Mouse (Mus musculus): ENCODE data around the gene Fam47e. TPM values are rescaled to one million over a fixed set of nuclear protein-coding genes. Genes with fewer than 3 reads are reported as not detected.

Fam47e gene
- polyA plus RNA-seq, 1 experiment from 2014 or later = not detected

- H3K9me3 ChIP-seq (ENCODE audit: control insufficient read depth, low read length) = no peaks in the 10 kb centered on the region
- no peak overlapping the region for H3K4me3 ChIP-seq (ENCODE audit: low read depth, low read length)
- H3K4me2 ChIP-seq (ENCODE audit: low read length) = no peak overlapping the region
- ATAC-seq (replicated peaks; ENCODE audit: low FRiP score, low TSS enrichment, low read depth) (no peak), DNase-seq (ENCODE audit: low spot score) (no peak)
- H3K27ac ChIP-seq (ENCODE audit: low read depth) = no peak overlapping the region
- H3K27me3 ChIP-seq (replicated peaks; ENCODE audit: control insufficient read depth, insufficient read depth, low read length) = no peaks in the 10 kb centered on the region
- 77% methylated on average over 4 of the region's 4 CpGs for WGBS
- H3K36me3 ChIP-seq (ENCODE audit: control insufficient read depth, insufficient read depth, low read length) = no peaks in the 10 kb centered on the region
- no peaks in the 10 kb centered on the region for H3K4me1 ChIP-seq (replicated peaks; ENCODE audit: control insufficient read depth, insufficient read depth, low read length)
- H3K9ac ChIP-seq (ENCODE audit: low read length) = no peak overlapping the region
Observed at GRCm38 (mm10) chr5:92539698-92540097, 15.2 kb upstream of the Fam47e start.

- H3K27ac ChIP-seq (ENCODE audit: low read depth) = no peak overlapping the region
- H3K4me3 ChIP-seq (ENCODE audit: low read depth, low read length) = no peak overlapping the region
- H3K9me3 ChIP-seq (ENCODE audit: control insufficient read depth, low read length) = no peaks in the 10 kb centered on the region
- H3K4me1 ChIP-seq (replicated peaks; ENCODE audit: control insufficient read depth, insufficient read depth, low read length) = no peaks in the 10 kb centered on the region
- no peaks in the 10 kb centered on the region for H3K27me3 ChIP-seq (replicated peaks; ENCODE audit: control insufficient read depth, insufficient read depth, low read length)
- no peaks in the 10 kb centered on the region for H3K36me3 ChIP-seq (ENCODE audit: control insufficient read depth, insufficient read depth, low read length)
- ATAC-seq (replicated peaks; ENCODE audit: low FRiP score, low TSS enrichment, low read depth) = no peak
- no peak overlapping the region for H3K9ac ChIP-seq (ENCODE audit: low read length)
- WGBS = 88% methylated on average over 2 of the region's 2 CpGs
- no peak for DNase-seq (ENCODE audit: low spot score)
- no peak overlapping the region for H3K4me2 ChIP-seq (ENCODE audit: low read length)
Observed at GRCm38 (mm10) chr5:92552611-92553010, 2.3 kb upstream of the Fam47e start.

- H3K4me1 ChIP-seq (replicated peaks; ENCODE audit: control insufficient read depth, insufficient read depth, low read length) = no peaks in the 10 kb centered on the region
- H3K9me3 ChIP-seq (ENCODE audit: control insufficient read depth, low read length) = no peaks in the 10 kb centered on the region
- H3K27me3 ChIP-seq (replicated peaks; ENCODE audit: control insufficient read depth, insufficient read depth, low read length) = no peaks in the 10 kb centered on the region
- no peak overlapping the region for H3K9ac ChIP-seq (ENCODE audit: low read length)
- no peak overlapping the region for H3K4me3 ChIP-seq (ENCODE audit: low read depth, low read length)
- no peak for DNase-seq (ENCODE audit: low spot score)
- no peak overlapping the region for H3K27ac ChIP-seq (ENCODE audit: low read depth)
- 70% methylated on average over 3 of the region's 3 CpGs for WGBS
- H3K4me2 ChIP-seq (ENCODE audit: low read length) = no peak overlapping the region
- ATAC-seq (replicated peaks; ENCODE audit: low FRiP score, low TSS enrichment, low read depth) = no peak
- no peaks in the 10 kb centered on the region for H3K36me3 ChIP-seq (ENCODE audit: control insufficient read depth, insufficient read depth, low read length)
Observed at GRCm38 (mm10) chr5:92553939-92554338, 930 bp upstream of the Fam47e start.

DNA sequence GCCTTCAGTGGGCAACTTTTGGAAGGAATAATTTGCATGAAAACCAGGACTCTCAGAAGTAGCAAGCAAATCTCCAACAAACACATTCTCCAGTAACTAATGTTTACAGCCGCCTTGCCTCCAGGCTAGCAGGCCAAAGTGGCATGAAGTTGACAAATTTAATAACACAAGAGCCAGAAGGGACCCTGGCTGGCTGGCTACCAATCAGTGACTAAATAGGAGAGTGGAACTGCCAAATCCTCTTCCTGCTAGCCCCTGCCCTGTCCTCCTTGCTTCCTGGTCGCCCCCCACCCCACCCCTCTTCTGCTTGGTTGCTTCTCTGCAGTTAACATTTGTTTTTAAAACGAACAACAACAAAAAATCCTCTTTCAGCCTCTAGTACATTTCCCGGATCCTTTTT, 426 bp upstream of the Fam47e start:
- 66% methylated on average over 4 of the region's 4 CpGs for WGBS
- DNase-seq (ENCODE audit: low spot score) = no peak
- no peaks in the 10 kb centered on the region for H3K27me3 ChIP-seq (replicated peaks; ENCODE audit: control insufficient read depth, insufficient read depth, low read length)
- H3K36me3 ChIP-seq (ENCODE audit: control insufficient read depth, insufficient read depth, low read length) = no peaks in the 10 kb centered on the region
- H3K9me3 ChIP-seq (ENCODE audit: control insufficient read depth, low read length) = no peaks in the 10 kb centered on the region
- no peak overlapping the region for H3K9ac ChIP-seq (ENCODE audit: low read length)
- no peak overlapping the region for H3K4me3 ChIP-seq (ENCODE audit: low read depth, low read length)
- H3K4me1 ChIP-seq (replicated peaks; ENCODE audit: control insufficient read depth, insufficient read depth, low read length) = no peaks in the 10 kb centered on the region
- ATAC-seq (replicated peaks; ENCODE audit: low FRiP score, low TSS enrichment, low read depth) = no peak
- no peak overlapping the region for H3K4me2 ChIP-seq (ENCODE audit: low read length)
- no peak overlapping the region for H3K27ac ChIP-seq (ENCODE audit: low read depth)

DNA sequence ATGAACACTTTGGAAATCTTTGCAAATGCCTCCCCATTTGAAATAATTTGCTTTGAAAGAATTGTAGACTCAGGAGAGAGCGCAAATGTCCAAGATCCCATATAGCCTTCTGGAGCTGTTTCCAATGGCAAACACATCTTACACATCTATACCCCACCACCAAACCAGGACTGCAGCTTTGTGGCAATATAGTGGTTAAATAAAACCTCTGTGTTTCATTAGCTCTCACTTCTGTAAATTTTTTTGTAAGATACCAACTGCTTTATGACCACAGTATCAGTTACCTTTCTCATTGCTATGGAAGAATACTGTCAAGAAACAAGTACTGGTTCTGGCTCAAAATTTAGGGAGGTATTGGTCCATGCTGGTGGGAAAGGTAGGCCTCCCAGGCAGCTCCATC, 1.0 kb downstream of the Fam47e start:
- no peak overlapping the region for H3K4me2 ChIP-seq (ENCODE audit: low read length)
- no peak overlapping the region for H3K27ac ChIP-seq (ENCODE audit: low read depth)
- WGBS = 97% methylated on average over 1 of the region's 1 CpGs
- ATAC-seq (replicated peaks; ENCODE audit: low FRiP score, low TSS enrichment, low read depth) (no peak), DNase-seq (ENCODE audit: low spot score) (no peak)
- no peaks in the 10 kb centered on the region for H3K4me1 ChIP-seq (replicated peaks; ENCODE audit: control insufficient read depth, insufficient read depth, low read length)
- no peak overlapping the region for H3K4me3 ChIP-seq (ENCODE audit: low read depth, low read length)
- H3K9ac ChIP-seq (ENCODE audit: low read length) = no peak overlapping the region
- no peaks in the 10 kb centered on the region for H3K9me3 ChIP-seq (ENCODE audit: control insufficient read depth, low read length)
- H3K27me3 ChIP-seq (replicated peaks; ENCODE audit: control insufficient read depth, insufficient read depth, low read length) = no peaks in the 10 kb centered on the region
- no peaks in the 10 kb centered on the region for H3K36me3 ChIP-seq (ENCODE audit: control insufficient read depth, insufficient read depth, low read length)

DNA sequence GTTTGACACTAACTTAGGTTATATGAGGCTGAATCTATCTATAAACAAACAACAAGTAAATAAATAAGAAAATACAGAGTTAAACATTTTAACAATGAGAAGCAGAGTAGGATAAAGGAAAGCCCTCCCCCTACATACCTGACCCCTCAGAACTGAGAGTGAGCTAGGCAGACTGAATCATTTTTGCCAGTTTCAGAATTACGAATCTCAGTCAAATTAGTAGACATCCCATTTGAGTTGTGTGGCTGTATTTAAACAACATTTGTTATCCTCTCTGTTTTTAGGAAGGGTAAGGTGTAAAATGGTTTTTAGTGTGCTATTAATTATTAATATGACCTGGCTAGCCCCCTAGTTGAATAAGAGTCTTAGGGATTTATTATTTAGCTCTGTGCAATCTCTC, 2.6 kb downstream of the Fam47e start:
- Histone ChIP-seq H3K27me3 (replicated peaks; ENCODE audit: control insufficient read depth, insufficient read depth, low read length) (no peaks in the 10 kb centered on the region), H3K27ac (ENCODE audit: low read depth) (no peak overlapping the region), H3K9ac (ENCODE audit: low read length) (no peak overlapping the region), H3K4me2 (ENCODE audit: low read length) (no peak overlapping the region), H3K4me1 (replicated peaks; ENCODE audit: control insufficient read depth, insufficient read depth, low read length) (no peaks in the 10 kb centered on the region), H3K36me3 (ENCODE audit: control insufficient read depth, insufficient read depth, low read length) (no peaks in the 10 kb centered on the region), H3K4me3 (ENCODE audit: low read depth, low read length) (no peak overlapping the region), H3K9me3 (ENCODE audit: control insufficient read depth, low read length) (no peaks in the 10 kb centered on the region)
- no peak for DNase-seq (ENCODE audit: low spot score)
- 94% methylated on average over 1 of the region's 1 CpGs for WGBS
- no peak for ATAC-seq (replicated peaks; ENCODE audit: low FRiP score, low TSS enrichment, low read depth)

DNA sequence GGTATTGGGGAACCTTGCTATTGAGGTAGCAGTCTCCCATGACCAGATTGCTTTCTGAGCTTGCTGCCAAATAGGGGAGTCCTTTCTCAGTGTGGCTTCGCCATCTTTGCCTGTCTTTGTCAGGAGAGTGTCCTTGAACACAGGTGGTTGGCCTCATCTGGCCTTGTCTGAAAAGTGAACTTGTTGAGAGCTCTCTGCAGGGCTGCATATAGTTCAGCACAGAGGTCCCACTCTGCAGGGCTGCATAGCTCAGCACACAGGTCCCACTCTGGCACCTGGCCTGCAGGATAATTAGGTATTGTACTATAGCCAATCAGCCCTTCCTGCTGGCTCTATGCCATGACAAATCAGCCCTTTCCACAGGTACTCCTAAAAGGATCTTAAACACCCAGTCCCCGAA, 5.3 kb downstream of the Fam47e start:
- DNase-seq (ENCODE audit: low spot score) (no peak), ATAC-seq (replicated peaks; ENCODE audit: low FRiP score, low TSS enrichment, low read depth) (no peak)
- 77% methylated on average over 2 of the region's 2 CpGs for WGBS

DNA sequence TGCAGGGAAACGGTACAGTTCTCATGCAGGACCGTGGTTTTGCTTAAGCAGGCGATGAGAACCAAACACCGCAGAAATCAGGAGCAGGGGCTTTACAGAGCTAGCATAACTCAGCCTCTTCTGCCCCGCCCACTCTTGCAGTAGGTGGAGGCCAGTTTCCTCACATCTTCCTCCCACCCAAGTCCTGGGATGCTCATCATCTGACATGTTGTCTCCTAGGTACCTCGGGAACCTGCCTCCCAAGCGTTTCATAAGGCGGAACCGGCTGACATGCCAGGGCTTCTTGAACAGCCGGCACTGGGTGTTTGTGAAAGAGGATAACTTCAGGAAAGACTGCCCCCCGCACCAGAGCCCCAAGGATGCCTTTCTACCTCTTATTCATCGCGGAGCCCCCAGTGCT, 7.1 kb downstream of the Fam47e start:
- ATAC-seq (replicated peaks; ENCODE audit: low FRiP score, low TSS enrichment, low read depth) = no peak
- WGBS = 71% methylated on average over 13 of the region's 13 CpGs

More for the DNA sequence above, 5.3 kb downstream of the Fam47e start:
- Histone ChIP-seq H3K4me1 (replicated peaks; ENCODE audit: control insufficient read depth, insufficient read depth, low read length) (no peaks in the 10 kb centered on the region; the same call in 1 of the 2 replicates), H3K9ac (ENCODE audit: low read length) (no peak overlapping the region), H3K36me3 (ENCODE audit: control insufficient read depth, insufficient read depth, low read length) (no peaks in the 10 kb centered on the region), H3K4me3 (ENCODE audit: low read depth, low read length) (no peak overlapping the region), H3K4me2 (ENCODE audit: low read length) (no peak overlapping the region), H3K27me3 (replicated peaks; ENCODE audit: control insufficient read depth, insufficient read depth, low read length) (no peaks in the 10 kb centered on the region), H3K27ac (ENCODE audit: low read depth) (no peak overlapping the region), H3K9me3 (ENCODE audit: control insufficient read depth, low read length) (no peaks in the 10 kb centered on the region)

GRCm38 (mm10) chr5:92571232-92571631, 16.4 kb downstream of the Fam47e start:
- DNase-seq (ENCODE audit: low spot score) = no peak
- WGBS = 81% methylated on average over 4 of the region's 4 CpGs
- no peak for ATAC-seq (replicated peaks; ENCODE audit: low FRiP score, low TSS enrichment, low read depth)
- no peaks in the 10 kb centered on the region for H3K9me3 ChIP-seq (ENCODE audit: control insufficient read depth, low read length)
- H3K4me2 ChIP-seq (ENCODE audit: low read length) = no peak overlapping the region
- no peaks in the 10 kb centered on the region for H3K36me3 ChIP-seq (ENCODE audit: control insufficient read depth, insufficient read depth, low read length)
- H3K9ac ChIP-seq (ENCODE audit: low read length) = no peak overlapping the region
- H3K27me3 ChIP-seq (replicated peaks; ENCODE audit: control insufficient read depth, insufficient read depth, low read length) = no peaks in the 10 kb centered on the region
- no peak overlapping the region for H3K27ac ChIP-seq (ENCODE audit: low read depth)
- H3K4me1 ChIP-seq (replicated peaks; ENCODE audit: control insufficient read depth, insufficient read depth, low read length) = no peaks in the 10 kb centered on the region
- H3K4me3 ChIP-seq (ENCODE audit: low read depth, low read length) = no peak overlapping the region

More for the DNA sequence above, 7.1 kb downstream of the Fam47e start:
- Histone ChIP-seq H3K9me3 (ENCODE audit: control insufficient read depth, low read length) (no peaks in the 10 kb centered on the region), H3K27me3 (replicated peaks; ENCODE audit: control insufficient read depth, insufficient read depth, low read length) (no peaks in the 10 kb centered on the region), H3K4me2 (ENCODE audit: low read length) (no peak overlapping the region), H3K4me1 (replicated peaks; ENCODE audit: control insufficient read depth, insufficient read depth, low read length) (no peaks in the 10 kb centered on the region; the same call in 1 of the 2 replicates), H3K4me3 (ENCODE audit: low read depth, low read length) (no peak overlapping the region), H3K36me3 (ENCODE audit: control insufficient read depth, insufficient read depth, low read length) (no peaks in the 10 kb centered on the region), H3K27ac (ENCODE audit: low read depth) (no peak overlapping the region), H3K9ac (ENCODE audit: low read length) (no peak overlapping the region)
- no peak for DNase-seq (ENCODE audit: low spot score)

Measured in intestine, embryonic 14.5 days (tissue).